ENCODE assay signal across 28 mouse cellular contexts in the genomic region with DNA sequence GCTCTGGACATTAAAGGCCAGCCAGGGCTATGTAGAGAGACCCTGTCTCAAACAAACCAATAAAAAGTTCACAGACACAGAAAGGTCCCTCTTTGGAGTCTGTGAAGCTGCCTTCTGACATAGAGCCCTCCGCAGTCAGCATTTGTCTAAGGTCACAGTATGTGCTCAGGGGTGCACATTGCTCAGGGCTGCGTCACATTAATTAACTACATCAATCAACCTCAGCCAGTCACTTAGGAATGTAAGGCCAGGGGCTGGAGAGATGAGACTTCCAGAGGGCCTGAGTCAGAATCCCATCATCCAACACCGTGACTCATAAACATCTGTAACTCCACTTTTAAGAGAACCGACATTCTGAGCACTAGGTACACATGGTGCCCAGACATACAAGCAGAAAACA. TPM values are rescaled to one million over a fixed set of nuclear protein-coding genes. Genes with fewer than 3 reads are reported as not detected.
DNase-seq lines count a peak whose midpoint lies in the region; ATAC-seq and TF ChIP-seq lines count a peak whose summit lies in the region.
"Had no signal": no experiment of that assay in that cellular context is flagged by ENCODE, and none has a peak within 500 bp of the region (broad histone marks: within the 10 kb centered on the region; RNA-seq: fewer than 3 reads in every experiment).

No protein-coding gene starts in this region.

- peak; percentile 79 for DNase-seq in adrenal gland, adult 2 months
- DNase-seq in adrenal gland, postnatal 4 days (ENCODE audit: low spot score in 2 of 2) = no peak
- DNase-seq in 3134 (ENCODE audit: extremely low read depth, insufficient read length, low spot score) (peak; percentile 70), Patski (ENCODE audit: low read depth, low spot score) (peak; percentile 61)
- DNase-seq in cerebellum, adult 11-12 months = no peak
- no peak for DNase-seq in left cerebral cortex, postnatal 4 days
- no peak for DNase-seq in lung, postnatal 36 days
- DNase-seq: cerebellum, adult 9-11 months; forebrain, postnatal 0 days; gastrocnemius, postnatal 36 days; heart, adult 2 months; kidney, adult 18-20 months; kidney, postnatal 25 days; liver, embryonic 13.5 days; lung, adult 2 months; thymus, postnatal 14 days had no signal

- peak overlapping the region; percentile 89 for H3K27ac ChIP-seq in embryonic fibroblast, embryonic 13.5 days (ENCODE audit: insufficient read depth, low read length)
- H3K27ac ChIP-seq: embryonic facial prominence, embryonic 15.5 days; forebrain, embryonic 10.5 days; heart, adult 2 months; hindbrain, embryonic 12.5 days; layer of hippocampus, adult 2 months; limb, embryonic 12.5 days; liver, embryonic 13.5 days had no signal

- no peaks in the 10 kb centered on the region for H3K27me3 ChIP-seq in Patski
- H3K27me3 ChIP-seq: CH12.LX; embryonic facial prominence, embryonic 15.5 days; hindbrain, embryonic 12.5 days; limb, embryonic 12.5 days; liver, embryonic 13.5 days had no signal

- POLR2A ChIA-PET in Patski (lab: Charles Lee) = no interaction called here

- TF ChIP-seq POLR2A in embryonic fibroblast, embryonic 13.5 days (IDR thresholded peaks at IDR 0.05; ENCODE audit: low read depth, low read length) = no peak

- peak; percentile 85 for ATAC-seq in Patski
- ATAC-seq: forebrain, postnatal 0 days; midbrain, embryonic 16.5 days had no signal

- no peak overlapping the region for H3K4me3 ChIP-seq in embryonic fibroblast, embryonic 13.5 days (ENCODE audit: insufficient read depth, low read length)
- H3K4me3 ChIP-seq: embryonic facial prominence, embryonic 15.5 days; forebrain, embryonic 10.5 days; heart, adult 2 months; hindbrain, embryonic 12.5 days; layer of hippocampus, adult 2 months; limb, embryonic 12.5 days; liver, embryonic 13.5 days had no signal

- intact Hi-C loops in left cerebral cortex, postnatal 4 days (cut with DNase I) = no loop called here

- CTCF ChIA-PET in Patski (lab: Charles Lee) = no interaction called here

- in situ Hi-C loops in Patski (cut with MboI; ENCODE audit: low pct_unique_long_range_greater_than_20kb) = no loop called here

- H3K4me1 ChIP-seq in embryonic fibroblast, embryonic 13.5 days (ENCODE audit: control insufficient read depth, insufficient read depth, low read length) = peaks cover 8% of the 10 kb centered on the region; the same call in 1 of the 2 replicates
- H3K4me1 ChIP-seq: embryonic facial prominence, embryonic 15.5 days; forebrain, embryonic 10.5 days; hindbrain, embryonic 12.5 days; limb, embryonic 12.5 days; liver, embryonic 13.5 days had no signal

- TF ChIP-seq CTCF in Patski (IDR thresholded peaks at IDR 0.05) = no peak
- TF ChIP-seq CTCF in embryonic fibroblast, embryonic 13.5 days (IDR thresholded peaks at IDR 0.05; ENCODE audit: borderline replicate concordance, insufficient read depth, low read length) = no peak

RNA-seq across cellular contexts. Expression of a gene that starts 19.7 kb away (rescaled TPM):
- 10 to 100 TPM; 21.1 to 21.8 TPM for total RNA-seq in adrenal gland, adult 2 months (2021)
- polyA plus RNA-seq in adrenal gland, adult 2 months (2012; rRNA removed) = 35.8 and 38.4 TPM in 2 replicates
- total RNA-seq in adrenal gland, postnatal 4 days (2021) = 10 to 100 TPM; 31.1 to 32.7 TPM
- 30.6 TPM for polyA plus RNA-seq in Patski (2021)
- 19.2 and 22.0 TPM in 2 replicates for polyA plus RNA-seq in embryonic fibroblast, embryonic 13.5 days (2011; ENCODE audit: insufficient read length, low read depth, missing spikeins)
- total RNA-seq in left cerebral cortex, postnatal 4 days (2021) = 10 to 100 TPM; 23.3 to 24.3 TPM

RNA-seq across cellular contexts. Expression of a gene that starts 27.4 kb away (rescaled TPM):
- 10 to 100 TPM; 15.7 to 36.8 TPM for total RNA-seq in adrenal gland, adult 2 months (2021)
- polyA plus RNA-seq in adrenal gland, adult 2 months (2012; rRNA removed) = 219 and 360 TPM in 2 replicates
- 10 to 100 TPM; 37.0 to 39.1 TPM for total RNA-seq in adrenal gland, postnatal 4 days (2021)
- polyA plus RNA-seq in Patski (2021) = 68.6 TPM
- polyA plus RNA-seq in embryonic fibroblast, embryonic 13.5 days (2011; ENCODE audit: insufficient read length, low read depth, missing spikeins) = 9.6 and 15.7 TPM in 2 replicates
- 100 to 1,000 TPM; 238 to 239 TPM for total RNA-seq in left cerebral cortex, postnatal 4 days (2021)
- total RNA-seq: CH12.LX; common myeloid progenitor, adult 5-6 weeks; G1E; gastrocnemius, adult 18-20 months; gastrocnemius, postnatal 36 days; megakaryocyte-erythroid progenitor cell, adult 5-6 weeks had no signal
- polyA plus RNA-seq: G1E had no signal

RNA-seq across cellular contexts. Expression of a gene that starts 39.9 kb away (rescaled TPM):
- 10 to 100 TPM; 23.5 to 29.0 TPM for total RNA-seq in adrenal gland, adult 2 months (2021)
- polyA plus RNA-seq in adrenal gland, adult 2 months (2012; rRNA removed) = 32.6 and 55.5 TPM in 2 replicates
- 1 to 10 TPM; 8.4 to 9.6 TPM for total RNA-seq in adrenal gland, postnatal 4 days (2021)
- 1.0 TPM for polyA plus RNA-seq in Patski (2021)
- 0.12 and 0.32 TPM in 2 replicates for polyA plus RNA-seq in embryonic fibroblast, embryonic 13.5 days (2011; ENCODE audit: insufficient read length, low read depth, missing spikeins)
- total RNA-seq in left cerebral cortex, postnatal 4 days (2021) = 10 to 100 TPM; 40.4 to 41.3 TPM
- total RNA-seq: G1E; megakaryocyte-erythroid progenitor cell, adult 5-6 weeks had no signal
- polyA plus RNA-seq: G1E had no signal

Comparison
In these comparisons a context has a peak if more than half of its experiments do, and no peak if none do; other contexts are left out.
1. DNase-seq: peak in adrenal gland, adult 2 months (single experiment), 3134 (single experiment) and Patski (single experiment); none in adrenal gland, postnatal 4 days (0 of 2), cerebellum, adult 11-12 months (single experiment), left cerebral cortex, postnatal 4 days (single experiment) and lung, postnatal 36 days (single experiment).
2. RNA of a gene that starts 27.4 kb away (total RNA-seq): 238 to 239 TPM in left cerebral cortex, postnatal 4 days; 37.0 to 39.1 TPM in adrenal gland, postnatal 4 days and 15.7 to 36.8 TPM in adrenal gland, adult 2 months; every median in the first group is over 4 times any median in the second.